Mouse (Mus musculus): ENCODE data around the gene Tex2. TPM values are rescaled to one million over a fixed set of nuclear protein-coding genes. Genes with fewer than 3 reads are reported as not detected.
"Not testable (repeated sequence)": the region's sequence is repeated elsewhere in the genome, so short reads cannot be mapped to it uniquely, and the experiment has no call there.

Gene Tex2
- polyA plus RNA-seq, 1 experiment = not detected

GRCm38 (mm10) chr11:106591183-106591582, 22.0 kb downstream of the Tex2 start:
- H3K4me3 ChIP-seq (ENCODE audit: insufficient read depth, low read depth, low read length) = no peak overlapping the region
- peaks cover 23% of the 10 kb centered on the region for H3K4me1 ChIP-seq (ENCODE audit: control insufficient read depth, insufficient read depth, low read length)
- 89% methylated on average over 11 of the region's 11 CpGs for WGBS
- TF ChIP-seq POLR2A (IDR thresholded peaks at IDR 0.05; ENCODE audit: insufficient read depth, low read depth, low read length) (no peak), CTCF (IDR thresholded peaks at IDR 0.05; ENCODE audit: insufficient read depth, low read depth, low read length) (no peak)
- H3K27ac ChIP-seq (ENCODE audit: insufficient read depth, low read depth, low read length) = no peak overlapping the region

DNA sequence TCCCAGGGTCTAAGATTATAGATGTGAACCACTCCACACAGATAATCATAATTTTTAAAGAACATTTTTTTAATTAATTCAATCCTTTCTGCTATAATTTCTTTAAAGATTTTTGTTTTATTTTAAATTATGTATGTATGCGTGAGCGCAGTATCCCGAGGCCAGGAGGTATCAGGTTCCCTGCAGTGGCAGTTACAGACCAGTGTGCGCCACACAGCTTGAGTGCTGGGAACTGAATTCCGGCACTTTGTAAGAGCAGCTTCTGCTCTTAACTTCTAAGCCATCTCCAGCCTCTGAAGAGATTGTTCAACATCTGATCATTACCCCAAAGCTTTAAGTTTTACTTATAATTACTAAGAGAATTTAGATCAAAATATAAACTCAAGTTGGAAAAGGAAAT, 23.1 kb downstream of the Tex2 start:
- TF ChIP-seq POLR2A (IDR thresholded peaks at IDR 0.05; ENCODE audit: insufficient read depth, low read depth, low read length) (no peak), CTCF (IDR thresholded peaks at IDR 0.05; ENCODE audit: insufficient read depth, low read depth, low read length) (no peak)
- Histone ChIP-seq H3K4me3 (ENCODE audit: insufficient read depth, low read depth, low read length) (no peak overlapping the region), H3K27ac (ENCODE audit: insufficient read depth, low read depth, low read length) (no peak overlapping the region), H3K4me1 (ENCODE audit: control insufficient read depth, insufficient read depth, low read length) (peaks cover 27% of the 10 kb centered on the region)
- 75% methylated on average over 5 of the region's 5 CpGs for WGBS

- H3K27ac ChIP-seq (ENCODE audit: insufficient read depth, low read depth, low read length) = no peak overlapping the region
- H3K4me3 ChIP-seq (ENCODE audit: insufficient read depth, low read depth, low read length) = no peak overlapping the region
- peaks cover 26% of the 10 kb centered on the region for H3K4me1 ChIP-seq (ENCODE audit: control insufficient read depth, insufficient read depth, low read length)
- 45% methylated on average over 8 of the region's 8 CpGs for WGBS
- TF ChIP-seq POLR2A (IDR thresholded peaks at IDR 0.05; ENCODE audit: insufficient read depth, low read depth, low read length) = no peak
- no peak for TF ChIP-seq CTCF (IDR thresholded peaks at IDR 0.05; ENCODE audit: insufficient read depth, low read depth, low read length)
Measured at GRCm38 (mm10) chr11:106588781-106589180, 24.4 kb downstream of the Tex2 start.

- WGBS = 73% methylated on average over 10 of the region's 10 CpGs
- TF ChIP-seq CTCF (IDR thresholded peaks at IDR 0.05; ENCODE audit: insufficient read depth, low read depth, low read length) (no peak), POLR2A (IDR thresholded peaks at IDR 0.05; ENCODE audit: insufficient read depth, low read depth, low read length) (no peak)
- Histone ChIP-seq H3K27ac (ENCODE audit: insufficient read depth, low read depth, low read length) (no peak overlapping the region), H3K4me3 (ENCODE audit: insufficient read depth, low read depth, low read length) (no peak overlapping the region), H3K4me1 (ENCODE audit: control insufficient read depth, insufficient read depth, low read length) (peaks cover 28% of the 10 kb centered on the region)
Measured at GRCm38 (mm10) chr11:106587786-106588519, 25.3 kb downstream of the Tex2 start.

GRCm38 (mm10) chr11:106583801-106584200, 29.4 kb downstream of the Tex2 start:
- TF ChIP-seq POLR2A (IDR thresholded peaks at IDR 0.05; ENCODE audit: insufficient read depth, low read depth, low read length) (no peak), CTCF (IDR thresholded peaks at IDR 0.05; ENCODE audit: insufficient read depth, low read depth, low read length) (no peak)
- Histone ChIP-seq H3K27ac (ENCODE audit: insufficient read depth, low read depth, low read length) (no peak overlapping the region), H3K4me1 (ENCODE audit: control insufficient read depth, insufficient read depth, low read length) (peaks cover 21% of the 10 kb centered on the region), H3K4me3 (ENCODE audit: insufficient read depth, low read depth, low read length) (no peak overlapping the region)
- WGBS = 96% methylated on average over 1 of the region's 1 CpGs

- TF ChIP-seq CTCF (IDR thresholded peaks at IDR 0.05; ENCODE audit: insufficient read depth, low read depth, low read length) = no peak
- no peak for TF ChIP-seq POLR2A (IDR thresholded peaks at IDR 0.05; ENCODE audit: insufficient read depth, low read depth, low read length)
- Histone ChIP-seq H3K27ac (ENCODE audit: insufficient read depth, low read depth, low read length) (no peak overlapping the region), H3K4me3 (ENCODE audit: insufficient read depth, low read depth, low read length) (no peak overlapping the region), H3K4me1 (ENCODE audit: control insufficient read depth, insufficient read depth, low read length) (peaks cover 14% of the 10 kb centered on the region)
- 86% methylated on average over 10 of the region's 10 CpGs for WGBS
Measured at GRCm38 (mm10) chr11:106581357-106581756, 31.9 kb downstream of the Tex2 start.

DNA sequence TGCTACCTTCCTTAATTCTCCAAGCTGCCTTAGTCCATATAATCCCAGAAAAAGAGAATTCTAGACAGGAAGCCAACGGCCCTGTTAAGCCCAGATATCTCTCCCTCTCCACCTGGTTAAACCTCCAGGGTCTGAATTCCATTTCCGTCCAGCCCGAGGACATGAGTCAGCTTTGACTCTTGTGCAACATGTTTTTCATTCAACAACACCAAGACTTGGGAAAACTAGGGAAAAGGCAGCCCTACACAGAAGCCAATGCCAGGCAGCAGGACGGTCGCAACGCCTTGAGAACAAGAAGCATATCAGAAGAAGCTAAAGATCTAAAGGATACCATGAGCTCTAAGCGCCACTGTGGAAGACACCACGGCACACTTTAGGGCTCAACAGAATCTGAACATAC, 32.8 kb downstream of the Tex2 start:
- no peak overlapping the region for H3K27ac ChIP-seq (ENCODE audit: insufficient read depth, low read depth, low read length)
- H3K4me3 ChIP-seq (ENCODE audit: insufficient read depth, low read depth, low read length) = no peak overlapping the region
- 93% methylated on average over 8 of the region's 8 CpGs for WGBS
- peaks cover 14% of the 10 kb centered on the region for H3K4me1 ChIP-seq (ENCODE audit: control insufficient read depth, insufficient read depth, low read length)
- TF ChIP-seq POLR2A (IDR thresholded peaks at IDR 0.05; ENCODE audit: insufficient read depth, low read depth, low read length) (no peak), CTCF (IDR thresholded peaks at IDR 0.05; ENCODE audit: insufficient read depth, low read depth, low read length) (no peak)

- Histone ChIP-seq H3K27ac (ENCODE audit: insufficient read depth, low read depth, low read length) (no peak overlapping the region), H3K4me1 (ENCODE audit: control insufficient read depth, insufficient read depth, low read length) (peaks cover 16% of the 10 kb centered on the region), H3K4me3 (ENCODE audit: insufficient read depth, low read depth, low read length) (no peak overlapping the region)
- no peak for TF ChIP-seq CTCF (IDR thresholded peaks at IDR 0.05; ENCODE audit: insufficient read depth, low read depth, low read length)
- TF ChIP-seq POLR2A (IDR thresholded peaks at IDR 0.05; ENCODE audit: insufficient read depth, low read depth, low read length) = no peak
- 75% methylated on average over 5 of the region's 5 CpGs for WGBS
Measured at GRCm38 (mm10) chr11:106579957-106580356, 33.3 kb downstream of the Tex2 start.

- 74% methylated on average over 2 of the region's 2 CpGs for WGBS
- H3K4me3 ChIP-seq (ENCODE audit: insufficient read depth, low read depth, low read length) = no peak overlapping the region
- no peak overlapping the region for H3K27ac ChIP-seq (ENCODE audit: insufficient read depth, low read depth, low read length)
- TF ChIP-seq CTCF (IDR thresholded peaks at IDR 0.05; ENCODE audit: insufficient read depth, low read depth, low read length) (no peak), POLR2A (IDR thresholded peaks at IDR 0.05; ENCODE audit: insufficient read depth, low read depth, low read length) (no peak)
- peaks cover 18% of the 10 kb centered on the region for H3K4me1 ChIP-seq (ENCODE audit: control insufficient read depth, insufficient read depth, low read length)
Measured at GRCm38 (mm10) chr11:106579146-106579545, 34.1 kb downstream of the Tex2 start.

GRCm38 (mm10) chr11:106577624-106578355, 35.4 kb downstream of the Tex2 start:
- H3K27ac ChIP-seq (ENCODE audit: insufficient read depth, low read depth, low read length); H3K4me3 ChIP-seq (ENCODE audit: insufficient read depth, low read depth, low read length): not testable (repeated sequence)
- peaks cover 24% of the 10 kb centered on the region for H3K4me1 ChIP-seq (ENCODE audit: control insufficient read depth, insufficient read depth, low read length)
- WGBS = 90% methylated on average over 10 of the region's 10 CpGs

Measured in olfactory bulb, adult 2 months (tissue).